10 mouse cellular contexts compared by ENCODE assay signal in the genomic region with DNA sequence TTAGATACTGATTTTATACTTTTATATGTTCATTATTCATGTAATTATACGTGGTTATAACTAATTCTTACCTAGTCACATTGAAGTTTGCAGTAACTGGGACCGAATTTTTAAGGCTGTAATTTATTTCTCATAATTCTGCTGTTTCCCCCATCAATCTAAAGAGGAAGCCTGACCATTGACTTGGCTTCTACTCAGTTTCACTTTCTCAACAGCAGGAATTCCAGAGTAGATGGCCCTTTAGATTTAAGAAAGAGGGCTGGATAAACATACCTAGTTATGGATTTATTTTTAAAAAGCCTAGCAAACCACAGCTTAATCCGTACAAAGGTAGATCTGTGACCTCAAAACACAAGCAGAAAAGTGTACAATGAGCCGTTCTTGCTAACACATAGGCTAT. TPM values are rescaled to one million over a fixed set of nuclear protein-coding genes. Genes with fewer than 3 reads are reported as not detected.
DNase-seq lines count a peak whose midpoint lies in the region.
"Had no signal": no experiment of that assay in that cellular context is flagged by ENCODE, and none has a peak within 500 bp of the region (broad histone marks: within the 10 kb centered on the region; RNA-seq: fewer than 3 reads in every experiment).

No protein-coding gene starts in this region.

- H3K4me1 ChIP-seq in brown adipose tissue, adult 24 weeks (ENCODE audit: control insufficient read depth, insufficient read depth, insufficient read length, low read length), result no peaks in the 10 kb centered on the region

- H3K4me3 ChIP-seq in brown adipose tissue, adult 24 weeks (ENCODE audit: insufficient read depth, low read depth, low read length), result no peak overlapping the region

- 0 out of 2 replicates have a peak overlapping the region, but pooled peaks have one; percentile 19 for H3K27ac ChIP-seq in brown adipose tissue, adult 24 weeks (replicated peaks; ENCODE audit: low read depth, low read length)
- H3K27ac ChIP-seq: forebrain, embryonic 13.5 days had no signal

- intact Hi-C loops in heart, postnatal 25 days (cut with DNase I), result loop anchor here (5.0 kb wide), 1 partner anchor 76 kb away; no protein-coding TSS in a partner anchor

- peak; percentile 20 for DNase-seq in heart, adult 8-10 months (ENCODE audit: low spot score)
- DNase-seq in heart, postnatal 25 days (ENCODE audit: low spot score), result no peak
- DNase-seq in lung, postnatal 36 days, result peak; percentile 25
- DNase-seq in lung, postnatal 10 days, result no peak
- no peak for DNase-seq in layer of hippocampus, adult 18-20 months (ENCODE audit: low spot score in 2 of 2)
- DNase-seq in right cerebral cortex, postnatal 10 days (ENCODE audit: low spot score in 2 of 2), result no peak
- DNase-seq: kidney, postnatal 4 days; thymus, adult 2 months had no signal

RNA-seq across cellular contexts. Expression of a gene that starts 9.8 kb away (rescaled TPM):
- 10 to 100 TPM; 17.2 to 22.2 (median 20.1) TPM for total RNA-seq in heart, adult 8-10 months (2022)
- 10 to 100 TPM; 18.0 to 21.5 TPM for total RNA-seq in heart, postnatal 25 days (2021)
- 4.5 and 4.8 TPM in 2 replicates for polyA plus RNA-seq in brown adipose tissue, adult 24 weeks (2012; ENCODE audit: insufficient read depth, insufficient read length, missing spikeins)
- 10 to 100 TPM; 21.9 to 23.6 TPM for total RNA-seq in layer of hippocampus, adult 18-20 months (2021)

Comparison
In these comparisons a context has a peak if more than half of its experiments do, and no peak if none do; other contexts are left out.
1. DNase-seq: peak in heart, adult 8-10 months (single experiment) and lung, postnatal 36 days (single experiment); none in heart, postnatal 25 days (single experiment), lung, postnatal 10 days (single experiment), layer of hippocampus, adult 18-20 months (0 of 2) and right cerebral cortex, postnatal 10 days (0 of 2).